Mouse (Mus musculus): ENCODE measurements at regions not wholly inside any gene's neighbourhood (a gene's known extent, or its start where the extent isn't known, plus 50 kb on each side); places are given as distances from the start of the nearest gene placed in this dataset.

DNA sequence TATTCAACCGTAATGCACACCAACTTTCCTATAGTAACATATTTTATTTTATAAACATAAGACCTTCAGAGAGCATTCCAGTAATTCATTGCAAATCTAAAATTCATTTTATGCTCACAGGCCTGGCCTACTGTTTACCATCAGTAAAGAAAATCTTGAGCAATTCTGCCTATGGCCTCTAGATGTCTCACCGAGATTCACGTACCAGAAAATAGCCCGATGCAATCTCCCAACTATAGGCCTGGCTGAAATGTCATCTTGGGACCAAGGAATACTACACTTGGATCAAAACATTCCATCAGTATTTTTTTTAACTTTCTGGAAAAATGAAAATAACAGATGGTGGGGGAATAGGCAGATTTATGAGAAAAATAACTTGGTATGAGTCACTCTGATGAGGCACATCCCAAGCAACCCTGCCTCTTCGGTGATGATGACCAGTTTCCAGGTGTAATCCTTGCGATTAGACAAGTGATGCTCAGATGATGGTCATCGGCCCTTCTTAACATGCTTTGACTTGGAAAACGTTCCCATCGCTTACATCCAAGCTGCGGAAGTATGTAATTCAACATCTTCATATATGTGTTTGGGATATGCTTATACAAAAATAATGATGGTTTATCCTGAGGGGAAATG is 439.9 kb downstream of the Nyap2 start:
- H3K4me1 ChIP-seq (ENCODE audit: control insufficient read depth, insufficient read depth, insufficient read length, low read length), result no peaks in the 10 kb centered on the region

DNA sequence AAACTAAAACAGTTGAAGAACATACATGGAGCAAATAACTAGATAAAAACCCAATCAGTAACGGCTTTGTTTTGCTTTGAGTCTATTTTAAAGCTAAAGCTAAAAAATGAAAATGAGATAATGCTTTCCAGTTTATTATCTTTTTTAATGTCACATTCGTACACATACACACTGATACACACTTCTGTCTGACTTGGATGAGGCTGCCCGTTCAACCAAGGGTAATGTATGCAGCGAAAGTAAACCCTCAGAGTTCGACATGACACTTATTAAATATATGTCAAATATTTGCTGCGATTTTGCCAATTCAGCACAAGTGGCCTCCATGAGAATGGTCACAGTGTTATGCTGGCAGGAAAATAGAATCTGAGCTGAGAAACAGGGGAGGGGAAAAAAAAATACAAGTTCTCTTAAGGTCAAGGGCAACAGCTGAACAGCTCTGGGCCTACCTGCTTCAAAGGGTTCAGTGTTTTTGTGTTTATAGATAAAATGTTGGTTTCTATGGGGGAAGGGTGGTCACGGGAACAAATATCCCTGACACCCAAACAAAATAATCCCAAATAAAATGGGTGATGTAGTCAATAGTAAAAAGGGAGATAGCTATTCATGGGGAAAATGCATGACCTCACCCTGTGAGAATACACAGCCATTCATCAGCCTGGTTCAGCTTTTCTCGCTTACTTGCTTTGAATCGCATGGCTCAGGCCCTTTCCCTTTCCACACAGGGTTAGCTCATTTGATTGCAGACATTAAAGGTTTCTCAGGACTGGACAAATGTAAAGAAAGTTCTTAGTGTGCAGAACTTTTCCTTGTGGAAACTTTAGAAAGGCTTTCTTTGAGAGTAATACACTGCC is 443.9 kb downstream of the Nyap2 start:
- Histone ChIP-seq H3K4me3 (ENCODE audit: insufficient read depth, low read depth, low read length) (no peak overlapping the region), H3K4me1 (ENCODE audit: control insufficient read depth, insufficient read depth, insufficient read length, low read length) (no peaks in the 10 kb centered on the region), H3K27ac (replicated peaks; ENCODE audit: low read depth, low read length) (no peak overlapping the region)

More for the DNA sequence above, 439.9 kb downstream of the Nyap2 start:
- Histone ChIP-seq H3K27ac (replicated peaks; ENCODE audit: low read depth, low read length) (no peak overlapping the region), H3K4me3 (ENCODE audit: insufficient read depth, low read depth, low read length) (no peak overlapping the region)

DNA sequence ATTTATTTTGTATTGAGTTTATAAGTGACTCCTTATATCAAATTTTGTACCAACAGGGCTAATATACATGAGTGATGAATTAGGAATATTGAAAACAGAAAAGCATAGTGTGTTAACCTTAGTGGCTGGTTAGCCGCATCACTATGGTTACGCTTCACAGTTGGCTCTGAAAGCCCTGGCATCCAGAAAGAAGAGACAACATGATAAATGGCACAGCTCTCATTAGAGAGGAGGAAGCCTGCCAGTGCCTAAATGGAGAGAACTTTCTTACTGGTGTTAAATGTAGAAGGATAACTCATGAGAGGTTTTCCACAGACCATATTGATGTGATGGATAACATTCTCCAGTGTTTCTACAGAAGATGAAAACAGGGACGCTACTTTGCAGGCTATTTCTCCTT is 446.2 kb downstream of the Nyap2 start:
- Histone ChIP-seq H3K4me1 (ENCODE audit: control insufficient read depth, insufficient read depth, insufficient read length, low read length) (no peaks in the 10 kb centered on the region), H3K27ac (replicated peaks; ENCODE audit: low read depth, low read length) (no peak overlapping the region), H3K4me3 (ENCODE audit: insufficient read depth, low read depth, low read length) (no peak overlapping the region)

DNA sequence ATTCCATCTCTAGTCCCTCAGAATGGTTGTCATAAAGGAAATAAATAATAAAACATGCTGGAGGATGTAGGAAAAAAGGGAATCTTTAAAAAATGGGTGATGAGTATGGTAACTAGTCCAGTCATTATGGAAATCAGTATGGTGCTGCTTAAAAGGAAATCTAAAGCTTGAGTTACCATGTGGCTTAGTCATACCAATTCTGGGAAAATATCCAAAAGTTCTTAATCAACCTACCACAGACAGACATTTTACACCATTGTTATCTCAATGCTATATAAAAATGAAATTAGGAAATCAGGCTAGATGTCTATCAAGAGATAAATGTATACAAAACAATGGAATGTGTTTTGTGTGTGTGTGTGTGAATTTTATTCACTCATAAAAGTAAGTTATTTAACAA is 449.1 kb downstream of the Nyap2 start:
- Histone ChIP-seq H3K4me1 (ENCODE audit: control insufficient read depth, insufficient read depth, insufficient read length, low read length) (no peaks in the 10 kb centered on the region), H3K4me3 (ENCODE audit: insufficient read depth, low read depth, low read length) (no peak overlapping the region), H3K27ac (replicated peaks; ENCODE audit: low read depth, low read length) (no peak overlapping the region)

DNA sequence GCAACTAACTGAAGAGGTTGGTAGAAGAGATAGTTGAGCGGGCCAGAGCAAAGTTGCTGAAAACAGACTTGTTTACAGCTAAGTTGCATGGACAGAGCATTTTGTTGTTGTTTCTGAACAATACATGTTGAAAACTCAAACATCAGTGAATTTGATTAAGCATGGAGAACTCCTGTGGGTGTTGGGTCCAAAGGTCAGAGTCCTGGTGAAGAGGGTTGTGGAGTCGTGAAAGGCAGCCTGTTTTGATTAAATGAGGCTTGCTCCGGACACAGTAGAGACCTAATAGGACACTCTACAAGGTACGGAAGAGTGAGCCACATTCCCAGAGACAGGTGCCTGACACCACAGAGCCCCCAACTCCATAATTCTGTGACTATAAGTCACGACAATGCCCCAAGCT is 461.1 kb downstream of the Nyap2 start:
- H3K27ac ChIP-seq (replicated peaks; ENCODE audit: low read depth, low read length), result no peak overlapping the region
- no peaks in the 10 kb centered on the region for H3K4me1 ChIP-seq (ENCODE audit: control insufficient read depth, insufficient read depth, insufficient read length, low read length)
- H3K4me3 ChIP-seq (ENCODE audit: insufficient read depth, low read depth, low read length), result no peak overlapping the region

DNA sequence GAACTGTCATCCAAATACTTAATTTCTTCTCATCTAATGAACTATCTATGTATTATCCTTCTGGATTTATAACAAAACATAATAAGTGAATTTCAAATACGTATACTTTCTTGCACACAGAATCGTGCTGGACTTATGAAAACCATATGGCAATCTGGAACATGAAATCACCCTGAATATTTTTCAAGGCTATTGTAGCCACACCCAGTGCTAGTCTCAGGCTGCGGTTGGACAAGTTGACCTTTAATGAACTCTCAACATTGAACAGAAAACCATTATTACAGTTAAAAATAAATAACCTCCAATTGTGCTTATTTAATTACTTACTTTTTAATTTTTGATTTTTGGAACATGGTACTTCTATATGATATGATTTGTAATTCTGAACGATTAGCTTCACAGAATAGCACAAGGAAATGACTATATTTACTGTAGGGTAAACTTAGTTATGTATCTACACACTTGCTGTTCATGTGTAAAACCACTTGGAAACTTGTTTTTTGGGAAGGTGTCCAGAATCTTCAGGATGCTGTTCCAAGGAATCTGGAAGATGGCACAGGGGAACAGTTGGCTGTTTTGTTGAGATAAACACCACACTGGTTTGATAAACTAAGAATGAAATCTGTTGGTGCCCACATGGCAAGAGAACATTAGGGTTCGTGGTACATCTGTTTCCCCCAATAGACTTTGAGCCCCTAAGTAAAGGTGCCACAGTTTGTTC is 463.0 kb downstream of the Nyap2 start:
- Histone ChIP-seq H3K4me1 (ENCODE audit: control insufficient read depth, insufficient read depth, insufficient read length, low read length) (no peaks in the 10 kb centered on the region), H3K27ac (replicated peaks; ENCODE audit: low read depth, low read length) (no peak overlapping the region), H3K4me3 (ENCODE audit: insufficient read depth, low read depth, low read length) (no peak overlapping the region)

DNA sequence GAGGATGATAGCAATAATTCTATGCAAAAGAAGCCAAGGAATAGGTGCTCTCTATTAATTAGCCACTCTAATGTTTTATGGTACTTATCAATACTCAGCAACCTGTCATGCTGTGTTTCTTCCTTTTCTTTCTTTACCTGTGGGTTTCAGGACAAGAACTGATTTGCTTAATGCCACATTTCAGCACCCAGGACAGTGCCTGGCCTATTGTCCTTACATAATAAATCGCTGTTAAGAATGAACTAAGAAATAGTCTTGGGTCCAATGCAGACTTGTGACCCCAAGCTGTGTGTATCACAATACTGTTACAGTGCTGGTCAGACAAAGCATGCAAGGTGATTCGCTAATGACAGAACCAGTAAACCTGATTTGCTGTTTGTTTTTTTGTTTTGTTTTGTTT is 472.2 kb downstream of the Nyap2 start:
- Histone ChIP-seq H3K27ac (replicated peaks; ENCODE audit: low read depth, low read length) (no peak overlapping the region), H3K4me3 (ENCODE audit: insufficient read depth, low read depth, low read length) (no peak overlapping the region), H3K4me1 (ENCODE audit: control insufficient read depth, insufficient read depth, insufficient read length, low read length) (no peaks in the 10 kb centered on the region)

DNA sequence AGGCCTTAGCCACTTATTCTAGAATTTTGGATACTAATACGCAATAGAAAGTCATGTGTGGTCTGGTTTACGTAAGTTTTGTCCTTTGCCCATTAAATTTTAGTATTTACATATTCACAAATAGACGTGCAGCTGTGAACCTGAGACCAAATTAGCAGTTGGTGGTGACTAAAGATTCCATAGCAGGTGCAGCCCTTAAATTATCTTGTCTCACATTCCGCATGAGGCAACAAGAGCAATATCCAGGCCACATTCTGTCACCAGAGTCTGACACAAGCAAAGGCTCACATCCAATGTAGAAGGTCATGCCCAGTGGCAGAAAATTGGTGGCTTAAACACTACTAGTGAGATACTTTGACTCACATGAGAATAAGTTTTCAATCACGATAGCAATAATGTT is 473.0 kb downstream of the Nyap2 start:
- H3K27ac ChIP-seq (replicated peaks; ENCODE audit: low read depth, low read length), result no peak overlapping the region
- no peak overlapping the region for H3K4me3 ChIP-seq (ENCODE audit: insufficient read depth, low read depth, low read length)
- H3K4me1 ChIP-seq (ENCODE audit: control insufficient read depth, insufficient read depth, insufficient read length, low read length), result no peaks in the 10 kb centered on the region

DNA sequence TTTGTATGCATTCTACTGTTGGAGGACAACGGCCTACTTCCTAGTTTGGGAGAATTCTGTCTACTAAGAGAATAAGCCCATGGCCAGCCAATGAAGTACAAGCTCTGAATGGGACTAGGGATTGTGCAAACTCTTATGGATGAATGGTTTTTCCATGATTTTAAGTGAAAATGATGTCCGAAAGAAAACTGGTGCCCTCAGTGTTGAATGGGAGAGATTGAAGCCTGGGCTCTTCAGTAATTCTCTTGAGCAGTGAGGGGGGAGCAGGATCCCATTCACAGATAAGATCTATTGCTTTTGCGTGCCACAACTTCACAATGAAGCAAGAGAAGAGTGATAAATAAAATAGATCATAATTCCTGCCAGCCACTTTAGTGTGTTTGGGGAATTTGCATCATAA is 476.0 kb downstream of the Nyap2 start:
- Histone ChIP-seq H3K27ac (replicated peaks; ENCODE audit: low read depth, low read length) (no peak overlapping the region), H3K4me1 (ENCODE audit: control insufficient read depth, insufficient read depth, insufficient read length, low read length) (no peaks in the 10 kb centered on the region), H3K4me3 (ENCODE audit: insufficient read depth, low read depth, low read length) (no peak overlapping the region)

DNA sequence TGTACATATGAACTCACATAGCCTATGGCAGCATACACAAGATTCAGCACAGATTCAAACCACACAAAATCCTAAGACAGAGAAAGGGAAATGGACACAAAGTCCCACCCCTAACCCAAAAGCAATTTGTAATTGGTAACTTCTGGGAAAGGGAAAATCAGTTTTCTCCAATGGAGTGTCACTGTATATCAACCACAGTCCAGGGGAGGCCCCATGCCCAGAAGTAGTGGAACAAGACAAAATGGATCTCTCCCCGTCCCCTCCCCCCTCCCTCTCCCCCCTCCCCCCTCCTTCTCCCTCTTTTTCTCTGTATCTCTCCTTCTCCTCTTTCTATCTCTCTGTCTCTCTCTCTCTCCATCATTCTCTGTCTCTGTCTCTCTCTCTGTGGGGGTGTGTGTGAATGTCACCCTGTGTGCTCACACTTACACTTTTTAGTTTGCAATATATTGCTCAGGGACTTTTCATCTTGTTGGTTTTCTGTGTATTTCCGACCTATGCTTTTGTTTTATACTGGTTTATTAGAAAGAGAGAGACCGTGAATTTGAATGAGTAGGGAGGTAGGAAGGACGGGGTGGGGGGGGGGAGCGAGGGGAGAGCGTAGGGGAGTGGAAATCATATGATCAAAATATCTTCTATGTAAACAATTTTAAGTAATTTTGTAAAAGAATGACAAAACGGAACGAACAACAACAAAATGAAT is 500.4 kb downstream of the Nyap2 start:
- no peaks in the 10 kb centered on the region for H3K4me1 ChIP-seq (ENCODE audit: control insufficient read depth, insufficient read depth, insufficient read length, low read length)
- H3K27ac ChIP-seq (replicated peaks; ENCODE audit: low read depth, low read length), result no peak overlapping the region
- no peak overlapping the region for H3K4me3 ChIP-seq (ENCODE audit: insufficient read depth, low read depth, low read length)

DNA sequence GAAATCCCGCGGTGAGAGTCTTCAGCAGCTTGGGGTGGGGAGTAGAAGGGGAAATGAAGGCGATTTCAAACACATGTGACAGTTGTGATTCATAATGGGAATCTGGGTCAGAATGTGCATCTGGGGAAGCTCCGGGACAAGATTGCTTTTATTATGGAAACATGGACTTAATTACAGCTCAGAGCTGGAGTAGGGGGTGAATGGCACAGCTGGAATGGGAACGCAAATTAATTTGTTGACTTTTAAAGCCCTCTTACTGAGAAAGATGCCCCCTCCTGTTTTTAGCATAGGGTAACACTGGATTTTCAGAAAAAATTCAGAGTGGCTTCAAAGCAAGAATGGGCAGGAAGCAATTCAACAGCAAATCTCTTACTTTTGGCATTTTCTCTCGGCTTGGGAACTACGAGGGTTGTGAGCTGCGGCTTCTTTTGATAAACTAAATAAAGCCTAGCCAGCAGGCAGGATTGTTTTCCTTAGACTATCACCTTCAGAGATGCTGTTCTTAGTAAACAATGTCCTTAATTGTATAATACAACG is 501.0 kb downstream of the Nyap2 start:
- Histone ChIP-seq H3K4me1 (ENCODE audit: control insufficient read depth, insufficient read depth, insufficient read length, low read length) (no peaks in the 10 kb centered on the region), H3K27ac (replicated peaks; ENCODE audit: low read depth, low read length) (no peak overlapping the region), H3K4me3 (ENCODE audit: insufficient read depth, low read depth, low read length) (no peak overlapping the region)

DNA sequence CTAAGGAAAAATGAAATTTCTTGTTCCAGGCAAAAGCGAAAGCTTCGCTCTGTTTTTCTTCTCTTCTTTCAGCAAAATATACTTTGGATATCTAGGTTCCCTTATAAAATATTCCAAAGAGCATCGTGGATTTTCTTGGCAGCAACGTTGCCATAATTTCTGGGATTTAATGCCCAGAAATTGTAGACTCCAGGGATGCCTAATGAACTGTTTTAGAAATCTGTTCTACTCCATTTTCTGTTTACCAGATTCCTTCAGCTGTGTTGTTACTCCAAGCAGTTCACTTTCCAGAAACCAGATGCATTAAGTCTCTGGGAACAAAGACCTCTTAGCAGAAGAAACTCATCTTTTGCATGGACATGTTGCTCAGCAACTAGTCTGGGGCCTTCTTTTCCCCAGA is 504.5 kb downstream of the Nyap2 start:
- H3K27ac ChIP-seq (replicated peaks; ENCODE audit: low read depth, low read length), result no peak overlapping the region
- H3K4me1 ChIP-seq (ENCODE audit: control insufficient read depth, insufficient read depth, insufficient read length, low read length), result no peaks in the 10 kb centered on the region
- no peak overlapping the region for H3K4me3 ChIP-seq (ENCODE audit: insufficient read depth, low read depth, low read length)

DNA sequence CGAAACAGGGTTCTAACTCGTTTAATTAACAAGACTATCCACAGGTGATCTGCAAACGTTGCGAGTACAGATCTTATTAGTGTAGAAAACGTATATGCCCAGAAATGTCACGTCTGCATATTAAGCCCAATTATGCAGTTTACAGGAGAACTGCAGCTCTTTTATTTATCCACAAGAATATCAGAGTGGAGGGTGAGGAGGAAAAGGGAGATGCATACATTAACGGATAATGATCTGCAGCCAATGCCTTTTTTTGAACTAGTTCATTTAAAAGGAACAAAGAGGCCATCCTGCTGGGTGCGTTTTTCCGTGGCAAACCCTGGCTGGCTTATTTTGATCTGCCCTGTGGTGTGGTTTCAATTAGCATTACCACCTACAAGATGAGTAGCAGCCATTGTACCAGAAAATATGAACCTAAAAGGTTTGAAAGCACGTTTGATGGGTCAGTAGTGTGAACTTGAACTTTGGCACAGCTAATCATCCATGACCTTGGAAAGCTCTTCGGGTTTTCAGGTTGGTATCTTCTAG is 511.1 kb downstream of the Nyap2 start:
- H3K4me1 ChIP-seq (ENCODE audit: control insufficient read depth, insufficient read depth, insufficient read length, low read length), result no peaks in the 10 kb centered on the region
- H3K4me3 ChIP-seq (ENCODE audit: insufficient read depth, low read depth, low read length), result no peak overlapping the region
- no peak overlapping the region for H3K27ac ChIP-seq (replicated peaks; ENCODE audit: low read depth, low read length)

DNA sequence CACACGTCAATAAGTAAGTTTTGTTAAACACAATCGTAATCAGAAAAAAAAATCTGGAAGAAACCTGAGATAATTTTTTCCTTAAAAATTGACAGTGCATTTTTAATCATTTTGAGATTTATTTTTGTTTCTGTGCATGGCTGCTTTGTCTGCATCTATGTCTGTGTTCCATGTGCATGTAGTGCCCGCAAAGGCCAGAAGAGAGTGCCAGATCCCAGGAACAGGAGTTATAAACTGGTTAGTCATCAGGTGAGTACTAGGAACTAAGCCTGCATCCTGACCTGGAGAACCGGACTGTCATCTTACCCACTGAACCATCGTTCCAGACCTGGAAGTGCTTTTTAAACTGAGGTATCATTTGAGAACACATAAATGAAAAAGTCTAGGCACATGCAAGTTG is 514.9 kb downstream of the Nyap2 start:
- no peaks in the 10 kb centered on the region for H3K4me1 ChIP-seq (ENCODE audit: control insufficient read depth, insufficient read depth, insufficient read length, low read length)
- H3K27ac ChIP-seq (replicated peaks; ENCODE audit: low read depth, low read length), result no peak overlapping the region
- no peak overlapping the region for H3K4me3 ChIP-seq (ENCODE audit: insufficient read depth, low read depth, low read length)
